Mouse (Mus musculus): ENCODE measurements around the gene Gm6169.
A peak's percentile ranks its signal among the peaks of the same experiment; 100 is the strongest.
"Not testable (repeated sequence)": the region's sequence is repeated elsewhere in the genome, so short reads cannot be mapped to it uniquely, and the experiment has no call there.

The Gm6169 gene

GRCm38 (mm10) chr13:97099187-97099852 lies at the start of gene Gm6169:
TSS of gene Gm6169 (minus strand) at chr13:97099237.
- DNase-seq, result peak; percentile 40

GRCm38 (mm10) chr13:97145834-97146233 lies 46.8 kb upstream of the Gm6169 start:
- no peak for DNase-seq

- no peak for DNase-seq
Measured at GRCm38 (mm10) chr13:97142321-97142720, 43.3 kb upstream of the Gm6169 start.

- not testable (repeated sequence) for DNase-seq
Measured at GRCm38 (mm10) chr13:97138404-97138931, 39.4 kb upstream of the Gm6169 start.

GRCm38 (mm10) chr13:97137466-97138400 lies 38.7 kb upstream of the Gm6169 start, which contains the start of the genes Gfm2 and Nsa2:
TSS of gene Gfm2 (plus strand) at chr13:97137937.
TSS of gene Nsa2 (minus strand) at chr13:97137937.
- DNase-seq, result peak; percentile 91

GRCm38 (mm10) chr13:97130413-97130812 lies 31.4 kb upstream of the Gm6169 start:
- DNase-seq, result not testable (repeated sequence)

- DNase-seq, result not testable (repeated sequence)
Measured at GRCm38 (mm10) chr13:97129654-97130053, 30.6 kb upstream of the Gm6169 start.

- DNase-seq, result no peak
Measured at GRCm38 (mm10) chr13:97121341-97121740, 22.3 kb upstream of the Gm6169 start.

- DNase-seq, result no peak
Measured at GRCm38 (mm10) chr13:97109046-97109445, 10.0 kb upstream of the Gm6169 start.

GRCm38 (mm10) chr13:97107721-97108120 lies 8.7 kb upstream of the Gm6169 start:
- DNase-seq, result not testable (repeated sequence)

- DNase-seq, result no peak
Measured at GRCm38 (mm10) chr13:97104996-97105395, 6.0 kb upstream of the Gm6169 start.

- DNase-seq, result no peak
Measured at GRCm38 (mm10) chr13:97095726-97096125, 3.3 kb downstream of the Gm6169 start.

- no peak for DNase-seq
Measured at GRCm38 (mm10) chr13:97088183-97088582, 10.9 kb downstream of the Gm6169 start.

GRCm38 (mm10) chr13:97087421-97087820 lies 11.6 kb downstream of the Gm6169 start:
- DNase-seq, result no peak

GRCm38 (mm10) chr13:97086316-97086715 lies 12.7 kb downstream of the Gm6169 start:
- DNase-seq, result no peak

GRCm38 (mm10) chr13:97082432-97082831 lies 16.6 kb downstream of the Gm6169 start:
- DNase-seq, result no peak

GRCm38 (mm10) chr13:97080615-97081014 lies 18.4 kb downstream of the Gm6169 start:
- DNase-seq, result no peak

- peak; percentile 18 for DNase-seq
Measured at GRCm38 (mm10) chr13:97080201-97080600, 18.8 kb downstream of the Gm6169 start.

- no peak for DNase-seq
Measured at GRCm38 (mm10) chr13:97077556-97077955, 21.5 kb downstream of the Gm6169 start.

GRCm38 (mm10) chr13:97073497-97073896 lies 25.5 kb downstream of the Gm6169 start:
- DNase-seq, result no peak

GRCm38 (mm10) chr13:97071626-97072241 lies 27.3 kb downstream of the Gm6169 start:
- DNase-seq, result peak; percentile 68

- DNase-seq, result peak; percentile 65
Measured at GRCm38 (mm10) chr13:97070931-97071625, 28.0 kb downstream of the Gm6169 start.
